Mouse (Mus musculus): ENCODE results near the gene 4933427D14Rik. TPM values are rescaled to one million over a fixed set of nuclear protein-coding genes. Genes with fewer than 3 reads are reported as not detected.

Gene 4933427D14Rik
- polyA plus RNA-seq, 1 experiment = 19.4 TPM

GRCm38 (mm10) chr11:72215410-72215797 lies 8.1 kb upstream of the 4933427D14Rik start, which contains the start of gene Med31:
TSS of gene Med31 (minus strand) at chr11:72215592.
- Histone ChIP-seq H3K27me3 (ENCODE audit: control insufficient read depth, insufficient read depth, low read length) (no peaks in the 10 kb centered on the region), H3K4me3 (replicated peaks; ENCODE audit: insufficient read depth, low read depth, low read length) (peak within 1 kb of the TSS; percentile 84), H3K27ac (ENCODE audit: insufficient read depth, low read length) (peak within 1 kb of the TSS; percentile 39), H3K4me1 (ENCODE audit: control insufficient read depth, insufficient read depth, low read length) (no peaks in the 10 kb centered on the region)
- TF ChIP-seq CTCF (IDR thresholded peaks at IDR 0.05; ENCODE audit: borderline replicate concordance, insufficient read depth, low read depth, low read length) (no peak), POLR2A (IDR thresholded peaks at IDR 0.05; ENCODE audit: borderline replicate concordance, insufficient read depth, low read length) (peak; percentile 37; the same call in 1 of the 2 replicates)
- WGBS = under 1% methylated on average over 29 of the region's 29 CpGs
- peak; percentile 88 for DNase-seq

- WGBS = under 1% methylated on average over 51 of the region's 51 CpGs
- Histone ChIP-seq H3K4me1 (ENCODE audit: control insufficient read depth, insufficient read depth, low read length) (no peaks in the 10 kb centered on the region), H3K27ac (ENCODE audit: insufficient read depth, low read length) (peak overlapping the region; percentile 39), H3K4me3 (replicated peaks; ENCODE audit: insufficient read depth, low read depth, low read length) (peak overlapping the region; percentile 84), H3K27me3 (ENCODE audit: control insufficient read depth, insufficient read depth, low read length) (no peaks in the 10 kb centered on the region)
- TF ChIP-seq CTCF (IDR thresholded peaks at IDR 0.05; ENCODE audit: borderline replicate concordance, insufficient read depth, low read depth, low read length) (no peak), POLR2A (IDR thresholded peaks at IDR 0.05; ENCODE audit: borderline replicate concordance, insufficient read depth, low read length) (peak; percentile 67; the same call in 1 of the 2 replicates)
- peak; percentile 92 to 94 for DNase-seq
Observed at GRCm38 (mm10) chr11:72214591-72215409, 7.5 kb upstream of the 4933427D14Rik start.

- TF ChIP-seq POLR2A (IDR thresholded peaks at IDR 0.05; ENCODE audit: borderline replicate concordance, insufficient read depth, low read length) (no peak), CTCF (IDR thresholded peaks at IDR 0.05; ENCODE audit: borderline replicate concordance, insufficient read depth, low read depth, low read length) (no peak)
- no peaks in the 10 kb centered on the region for H3K27me3 ChIP-seq (ENCODE audit: control insufficient read depth, insufficient read depth, low read length)
- no peak overlapping the region for H3K27ac ChIP-seq (ENCODE audit: insufficient read depth, low read length)
- 18% methylated on average over 17 of the region's 17 CpGs for WGBS
- H3K4me1 ChIP-seq (ENCODE audit: control insufficient read depth, insufficient read depth, low read length) = peaks cover 28% of the 10 kb centered on the region
- peak overlapping the region; percentile 75 for H3K4me3 ChIP-seq (replicated peaks; ENCODE audit: insufficient read depth, low read depth, low read length)
- no peak for DNase-seq
Observed at GRCm38 (mm10) chr11:72207834-72208377, 647 bp upstream of the 4933427D14Rik start.

GRCm38 (mm10) chr11:72206341-72207203 lies 687 bp downstream of the 4933427D14Rik start, which contains the start of gene Gm43951:
TSS of gene Gm43951 (minus strand) at chr11:72206840.
- WGBS = under 1% methylated on average over 43 of the region's 43 CpGs
- TF ChIP-seq POLR2A (IDR thresholded peaks at IDR 0.05; ENCODE audit: borderline replicate concordance, insufficient read depth, low read length) (peak; percentile 35; the same call in 1 of the 2 replicates), CTCF (IDR thresholded peaks at IDR 0.05; ENCODE audit: borderline replicate concordance, insufficient read depth, low read depth, low read length) (peak; percentile 23; the same call in 1 of the 2 replicates)
- H3K27me3 ChIP-seq (ENCODE audit: control insufficient read depth, insufficient read depth, low read length) = no peaks in the 10 kb centered on the region
- peak; percentile 47 to 59 for DNase-seq
- peak within 1 kb of the TSS; percentile 75 for H3K4me3 ChIP-seq (replicated peaks; ENCODE audit: insufficient read depth, low read depth, low read length)
- H3K4me1 ChIP-seq (ENCODE audit: control insufficient read depth, insufficient read depth, low read length) = peaks cover 28% of the 10 kb centered on the region
- H3K27ac ChIP-seq (ENCODE audit: insufficient read depth, low read length) = peak within 1 kb of the TSS; percentile 44; the same call in 1 of the 2 replicates

GRCm38 (mm10) chr11:72205256-72205655 lies 2.0 kb downstream of the 4933427D14Rik start:
- Histone ChIP-seq H3K27me3 (ENCODE audit: control insufficient read depth, insufficient read depth, low read length) (no peaks in the 10 kb centered on the region), H3K4me1 (ENCODE audit: control insufficient read depth, insufficient read depth, low read length) (peaks cover 28% of the 10 kb centered on the region), H3K4me3 (replicated peaks; ENCODE audit: insufficient read depth, low read depth, low read length) (peak overlapping the region; percentile 75), H3K27ac (ENCODE audit: insufficient read depth, low read length) (no peak overlapping the region)
- 43% methylated on average over 6 of the region's 6 CpGs for WGBS
- DNase-seq = no peak
- TF ChIP-seq CTCF (IDR thresholded peaks at IDR 0.05; ENCODE audit: borderline replicate concordance, insufficient read depth, low read depth, low read length) (no peak), POLR2A (IDR thresholded peaks at IDR 0.05; ENCODE audit: borderline replicate concordance, insufficient read depth, low read length) (no peak)

- no peak overlapping the region for H3K27ac ChIP-seq (ENCODE audit: insufficient read depth, low read length)
- DNase-seq = peak; percentile 35 to 53
- H3K4me1 ChIP-seq (ENCODE audit: control insufficient read depth, insufficient read depth, low read length) = peaks cover 28% of the 10 kb centered on the region
- H3K27me3 ChIP-seq (ENCODE audit: control insufficient read depth, insufficient read depth, low read length) = no peaks in the 10 kb centered on the region
- TF ChIP-seq CTCF (IDR thresholded peaks at IDR 0.05; ENCODE audit: borderline replicate concordance, insufficient read depth, low read depth, low read length) (no peak), POLR2A (IDR thresholded peaks at IDR 0.05; ENCODE audit: borderline replicate concordance, insufficient read depth, low read length) (no peak)
- H3K4me3 ChIP-seq (replicated peaks; ENCODE audit: insufficient read depth, low read depth, low read length) = no peak overlapping the region
- WGBS = 9% methylated on average over 1 of the region's 1 CpGs
Observed at GRCm38 (mm10) chr11:72203440-72203839, 3.8 kb downstream of the 4933427D14Rik start.

- Histone ChIP-seq H3K27me3 (ENCODE audit: control insufficient read depth, insufficient read depth, low read length) (no peaks in the 10 kb centered on the region), H3K27ac (ENCODE audit: insufficient read depth, low read length) (no peak overlapping the region), H3K4me1 (ENCODE audit: control insufficient read depth, insufficient read depth, low read length) (no peaks in the 10 kb centered on the region), H3K4me3 (replicated peaks; ENCODE audit: insufficient read depth, low read depth, low read length) (no peak overlapping the region)
- 86% methylated on average over 8 of the region's 8 CpGs for WGBS
- TF ChIP-seq CTCF (IDR thresholded peaks at IDR 0.05; ENCODE audit: borderline replicate concordance, insufficient read depth, low read depth, low read length) (no peak), POLR2A (IDR thresholded peaks at IDR 0.05; ENCODE audit: borderline replicate concordance, insufficient read depth, low read length) (no peak)
- DNase-seq = no peak
Observed at GRCm38 (mm10) chr11:72196506-72196905, 10.8 kb downstream of the 4933427D14Rik start.
